Mouse (Mus musculus) gastrocnemius, postnatal 25 days (tissue): ENCODE data around the gene Dip2b. TPM values are rescaled to one million over a fixed set of nuclear protein-coding genes. Genes with fewer than 3 reads are reported as not detected.

Source experiments
- DNase-seq: peaks from one replicate; pipeline ENCODE4 v3.0.0; 2022
- total RNA-seq, 2 experiments: library from RNA; stranded (reverse); gene quantifications; 1 replicate in 1 of 2; 2 replicates in 1 of 2; pipeline ENCODE4 v1.2.3; 2021

The Dip2b gene
- total RNA-seq, 2 experiments from 2014 or later = 7.4 to 7.7 TPM

GRCm38 (mm10) chr15:100084882-100085281 lies 46.4 kb downstream of the Dip2b start:
- no peak for DNase-seq

DNA sequence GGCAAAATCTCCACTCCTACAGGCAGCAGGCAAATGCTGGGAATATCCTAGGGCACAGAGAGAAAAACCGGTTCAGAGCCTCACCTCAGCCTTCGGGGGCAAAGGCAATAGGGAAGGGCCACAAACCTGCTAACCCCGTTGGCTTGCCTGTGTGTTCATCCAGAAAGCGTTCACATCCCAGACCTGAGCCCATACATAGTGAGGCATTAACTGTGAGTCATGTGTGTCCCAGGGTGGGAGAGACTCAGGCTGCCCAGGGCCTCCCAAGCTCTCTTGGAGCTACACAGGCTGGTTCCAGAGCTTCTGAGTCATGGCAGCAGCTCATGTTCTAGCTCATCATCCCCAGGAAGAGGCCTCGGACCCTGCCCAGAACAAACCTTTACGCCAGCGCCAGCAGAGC lies 49.6 kb downstream of the Dip2b start:
- no peak for DNase-seq

- DNase-seq = no peak
Observed at GRCm38 (mm10) chr15:100089645-100090053, 51.2 kb downstream of the Dip2b start.

DNA sequence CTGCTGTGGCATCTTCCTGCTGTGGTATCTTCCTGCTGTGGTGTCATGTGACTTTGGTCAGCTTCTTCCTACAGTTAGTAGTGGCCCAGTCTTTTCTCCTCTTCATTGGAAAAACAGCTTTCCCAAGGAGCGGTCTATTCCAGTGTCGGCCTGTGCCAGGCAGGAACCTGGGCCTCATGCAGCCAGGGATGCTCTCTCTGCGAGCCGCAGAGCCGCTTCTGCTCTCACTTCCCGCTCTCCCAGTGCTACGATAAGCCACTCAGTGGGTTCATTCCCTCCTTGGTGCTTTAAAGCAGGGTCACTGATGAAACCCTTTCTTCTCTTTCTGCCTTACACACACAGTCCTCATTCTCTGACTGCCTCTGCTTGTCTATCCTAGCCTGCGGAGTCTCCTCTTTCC lies 53.4 kb downstream of the Dip2b start:
- DNase-seq = no peak

- DNase-seq = no peak
Observed at GRCm38 (mm10) chr15:100092258-100092657, 53.8 kb downstream of the Dip2b start.

- DNase-seq = no peak
Observed at GRCm38 (mm10) chr15:100096587-100097428, 58.3 kb downstream of the Dip2b start.

GRCm38 (mm10) chr15:100100336-100100735 lies 61.9 kb downstream of the Dip2b start:
- no peak for DNase-seq

GRCm38 (mm10) chr15:100101206-100101605 lies 62.7 kb downstream of the Dip2b start:
- no peak for DNase-seq

DNA sequence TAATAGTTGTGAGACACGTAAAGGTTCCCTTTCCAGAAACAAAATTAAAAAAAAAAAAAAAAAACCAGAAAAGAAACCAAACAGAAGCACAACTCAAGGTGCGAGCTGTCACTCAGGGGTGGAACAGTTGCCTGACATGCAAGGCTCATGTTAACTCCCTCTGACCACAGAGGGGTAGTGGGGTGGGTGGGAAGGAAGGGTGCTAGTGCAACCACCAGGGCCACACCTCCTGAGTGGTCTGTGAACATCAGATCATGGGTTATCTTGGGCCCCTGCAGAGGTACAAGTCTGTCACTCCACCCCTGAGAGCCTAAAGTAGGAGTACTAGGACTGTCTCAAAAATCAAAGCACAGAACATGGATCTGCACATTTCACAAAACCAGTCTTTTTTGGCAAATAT lies 65.7 kb downstream of the Dip2b start:
- DNase-seq = no peak

- no peak for DNase-seq
Observed at GRCm38 (mm10) chr15:100108071-100108782, 69.8 kb downstream of the Dip2b start.

DNA sequence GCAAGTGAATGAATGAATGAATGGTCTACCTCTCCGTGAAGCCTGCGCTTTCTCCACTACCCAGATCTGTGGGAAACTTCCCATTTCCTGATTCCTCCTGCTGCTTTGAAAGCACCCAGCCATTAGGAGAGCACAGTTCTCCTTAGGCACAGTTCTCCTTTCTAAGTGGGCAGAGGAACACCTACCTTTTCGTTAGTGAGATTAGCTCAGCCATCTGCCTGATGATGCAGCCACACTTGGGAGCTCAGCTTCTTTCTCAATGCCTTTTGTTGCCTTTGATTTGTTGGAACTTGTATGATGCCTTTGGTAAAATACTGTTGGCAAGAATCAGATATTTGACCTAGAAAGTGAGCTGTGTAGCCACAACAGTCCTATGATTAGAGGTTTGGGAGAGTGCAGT lies 71.5 kb downstream of the Dip2b start:
- DNase-seq = no peak

GRCm38 (mm10) chr15:100111891-100112290 lies 73.4 kb downstream of the Dip2b start:
- no peak for DNase-seq

DNA sequence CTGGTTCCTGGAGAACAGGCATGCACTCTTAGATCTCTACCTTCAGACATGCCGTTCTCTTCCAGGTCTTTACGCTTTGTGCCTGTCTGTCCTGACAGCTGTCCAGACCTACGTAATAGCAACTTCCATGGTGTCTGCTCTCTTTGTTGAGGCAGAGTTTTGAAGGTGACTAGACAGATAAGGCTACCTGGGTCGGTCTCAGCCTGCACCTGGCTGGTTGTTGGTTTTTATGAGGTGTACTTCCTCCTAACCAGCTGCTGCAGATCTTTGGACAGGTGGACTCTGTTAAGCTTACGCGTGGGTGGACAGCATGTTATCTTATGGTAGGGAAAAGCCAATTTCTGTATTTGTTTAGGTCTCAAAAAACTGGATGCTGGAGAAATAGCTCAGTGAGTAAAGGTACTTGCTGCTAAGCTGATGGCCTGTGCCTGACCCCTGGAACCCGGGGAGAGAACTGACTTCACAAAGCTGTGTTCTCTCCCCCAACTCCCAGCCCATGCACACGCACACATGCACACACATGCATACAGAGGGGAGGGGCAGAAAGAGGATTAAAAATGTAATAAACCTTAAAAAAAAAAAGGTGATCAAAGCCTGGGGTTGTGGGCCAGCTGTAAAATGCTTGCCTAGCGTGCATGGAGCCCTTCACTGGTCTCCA lies 74.0 kb downstream of the Dip2b start:
- no peak for DNase-seq

- DNase-seq = no peak
Observed at GRCm38 (mm10) chr15:100113343-100114275, 75.1 kb downstream of the Dip2b start.

GRCm38 (mm10) chr15:100115416-100115815 lies 77.0 kb downstream of the Dip2b start:
- DNase-seq = no peak

DNA sequence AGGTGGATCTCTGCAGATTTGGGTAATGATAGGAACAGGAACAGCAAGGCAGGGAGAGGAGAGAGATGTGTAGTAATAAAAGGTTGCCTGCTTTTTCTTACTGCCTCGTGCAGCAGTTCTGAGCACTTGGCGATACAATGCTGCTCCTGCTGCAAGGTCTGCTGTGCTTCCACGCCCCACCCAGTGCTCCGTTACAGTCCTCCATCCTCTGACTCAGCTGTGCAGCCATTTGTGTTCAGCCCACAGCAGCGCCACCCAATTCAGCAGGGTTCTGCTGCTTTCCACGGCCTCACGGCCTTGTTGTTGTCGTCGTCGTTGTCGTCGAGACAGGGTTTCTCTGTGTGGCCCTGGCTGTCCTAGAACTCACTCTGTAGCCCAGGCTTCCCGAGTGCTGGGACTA lies 77.9 kb downstream of the Dip2b start:
- no peak for DNase-seq

GRCm38 (mm10) chr15:100119225-100119788 lies 80.8 kb downstream of the Dip2b start:
- no peak for DNase-seq

GRCm38 (mm10) chr15:100121437-100121836 lies 83.0 kb downstream of the Dip2b start:
- no peak for DNase-seq

DNA sequence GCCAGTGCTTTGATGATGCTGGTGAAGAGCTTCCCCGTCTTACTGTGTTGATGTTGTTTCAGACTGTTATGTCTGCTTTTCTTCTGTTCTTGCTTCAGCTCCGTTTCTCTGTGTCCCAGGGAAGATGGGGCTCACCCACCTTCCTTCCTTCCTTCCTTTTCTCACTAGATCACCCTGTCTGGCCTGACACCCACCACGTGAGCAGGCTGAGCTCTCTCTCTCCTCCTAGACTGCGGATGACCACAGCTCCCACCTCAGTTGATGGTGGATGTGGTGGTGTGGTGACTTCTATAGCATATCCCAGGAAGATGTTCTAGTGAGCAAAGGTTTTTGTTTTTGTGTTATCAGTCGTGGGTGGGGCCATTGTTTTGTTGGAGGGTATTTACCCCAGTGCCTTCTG lies 85.4 kb downstream of the Dip2b start:
- no peak for DNase-seq

- DNase-seq = no peak
Observed at GRCm38 (mm10) chr15:100125245-100125644, 86.8 kb downstream of the Dip2b start.

- DNase-seq = peak; percentile 73
Observed at GRCm38 (mm10) chr15:100126456-100127107, 88.1 kb downstream of the Dip2b start.
